Mouse (Mus musculus) embryonic facial prominence, embryonic 11.5 days (tissue): Measurements from ENCODE around the gene Phgdh. TPM values are rescaled to one million over a fixed set of nuclear protein-coding genes. Genes with fewer than 3 reads are reported as not detected.

Experiments
- ATAC-seq: fragments of 200-750 bp; cut with Nextera tagmentation; replicated peaks from 2 replicates; pipeline ENCODE4 v1.8.0; 2017; ENCODE audit warnings: low read depth; ENCODE audit not compliant: insufficient number of reproducible peaks, low FRiP score, low TSS enrichment
- DNase-seq: peaks from one replicate; pipeline ENCODE4 v3.0.0-alpha.2; 2015; ENCODE audit warnings: low spot score
- H3K27ac ChIP-seq: fragments of 300-500 bp; sonication (generic); replicated peaks from 2 replicates; pipeline ENCODE4 v1.5.1; 2014; ENCODE audit warnings: mild to moderate bottlenecking, low read depth, low read length, control low read depth
- H3K27me3 ChIP-seq: fragments of 300-500 bp; sonication (generic); 2 replicates; pipeline ENCODE4 v1.6.1; 2014; ENCODE audit warnings: mild to moderate bottlenecking, low read length, moderate library complexity, mixed read lengths; ENCODE audit not compliant: control insufficient read depth, insufficient read depth
- H3K36me3 ChIP-seq: fragments of 300-500 bp; sonication (generic); replicated peaks from 2 replicates; pipeline ENCODE4 v1.6.1; 2014; ENCODE audit warnings: low read depth, mild to moderate bottlenecking, low read length, moderate library complexity, mixed read lengths; ENCODE audit not compliant: control insufficient read depth, insufficient read depth
- H3K4me1 ChIP-seq: fragments of 300-500 bp; sonication (generic); 2 replicates; pipeline ENCODE4 v1.6.1; 2014; ENCODE audit warnings: low read length, mixed read lengths; ENCODE audit not compliant: control insufficient read depth, insufficient read depth
- H3K4me2 ChIP-seq: fragments of 300-500 bp; sonication (generic); 2 replicates; pipeline ENCODE4 v1.6.1; 2014; ENCODE audit warnings: low read depth, mild to moderate bottlenecking, control low read depth, low read length, moderate library complexity
- H3K4me3 ChIP-seq: fragments of 300-500 bp; sonication (generic); 2 replicates; pipeline ENCODE4 v1.5.1; 2014; ENCODE audit warnings: low read depth, low read length, control low read depth
- H3K9ac ChIP-seq: fragments of 300-500 bp; sonication (generic); replicated peaks from 2 replicates; pipeline ENCODE4 v1.6.1; 2014; ENCODE audit warnings: mild to moderate bottlenecking, control low read depth, low read length
- H3K9me3 ChIP-seq: fragments of 300-500 bp; sonication (generic); replicated peaks from 2 replicates; pipeline ENCODE4 v1.6.1; 2016; ENCODE audit warnings: mild to moderate bottlenecking, low read length, inconsistent platforms, mixed read lengths; ENCODE audit not compliant: control insufficient read depth
- WGBS: fragments of 180-500 bp; shearing (Covaris S2); extraction: QIAGEN DNeasy Blood & Tissue Kit; methylation state at CpG from one replicate; pipeline ENCODE4 v1.1.7; 2014; 5-methylcytosine and 5-hydroxymethylcytosine counted together
- polyA plus RNA-seq: library from polyadenylated mRNA; unstranded; fragments of >200 nt; fragmentation: Nextera tagmentation; extraction: Ambion mirVana; gene quantifications from 2 replicates; pipeline ENCODE4 v1.2.1, GENCODE M21; 2014

Phgdh gene
- polyA plus RNA-seq, 1 experiment from 2014 or later, result 306 TPM

DNA sequence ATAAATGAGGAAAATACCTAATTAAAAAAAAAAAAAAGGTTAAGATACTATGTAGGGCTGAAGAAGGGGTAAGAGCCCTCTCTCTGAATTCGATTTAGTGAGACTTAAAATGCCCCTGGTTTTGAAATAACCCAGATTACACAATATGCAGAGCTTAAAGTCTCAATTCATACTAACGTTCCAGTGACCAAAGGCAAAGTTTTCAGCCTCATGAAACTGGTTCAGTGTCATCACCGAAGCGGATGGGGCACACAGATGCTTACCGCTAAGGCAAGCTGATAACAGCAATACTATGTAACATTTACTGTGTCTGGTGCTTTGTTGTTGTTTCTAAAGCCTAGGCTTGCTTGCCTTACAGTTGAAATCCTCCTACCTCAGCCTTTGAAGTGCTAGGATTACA, 17.6 kb downstream of the Phgdh start:
- WGBS, result 91% methylated on average over 5 of the region's 5 CpGs
- DNase-seq (no peak), ATAC-seq (no peak)
- no peak overlapping the region for H3K4me3 ChIP-seq
- no peak overlapping the region for H3K9ac ChIP-seq
- no peaks in the 10 kb centered on the region for H3K9me3 ChIP-seq
- no peak overlapping the region for H3K27ac ChIP-seq
- H3K4me2 ChIP-seq, result no peak overlapping the region
- H3K27me3 ChIP-seq, result no peaks in the 10 kb centered on the region
- no peaks in the 10 kb centered on the region; the same call in none of the 2 replicates for H3K36me3 ChIP-seq
- H3K4me1 ChIP-seq, result no peaks in the 10 kb centered on the region

DNA sequence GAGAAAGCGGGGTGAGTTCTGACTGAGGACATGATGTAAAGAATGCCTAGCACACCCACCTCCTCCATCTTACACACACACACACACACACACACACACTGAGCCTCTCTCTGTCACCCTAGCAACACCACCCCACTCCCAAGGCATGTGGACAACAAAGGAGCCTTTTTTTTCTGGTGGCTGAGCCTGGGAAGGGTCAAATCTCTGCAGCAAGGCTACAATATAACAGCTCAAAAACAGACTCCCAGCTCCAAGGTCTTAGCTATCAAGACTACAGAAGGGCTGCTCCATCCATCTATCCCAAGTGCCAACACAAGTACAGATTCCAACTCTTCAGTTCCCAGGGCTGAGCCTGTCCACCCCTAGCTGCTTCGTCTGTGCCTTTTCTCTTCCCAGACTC, 20.6 kb downstream of the Phgdh start:
- Histone ChIP-seq H3K9ac (no peak overlapping the region), H3K27me3 (no peaks in the 10 kb centered on the region), H3K4me3 (no peak overlapping the region), H3K4me1 (no peaks in the 10 kb centered on the region), H3K4me2 (no peak overlapping the region), H3K36me3 (peaks cover 2% of the 10 kb centered on the region), H3K27ac (no peak overlapping the region), H3K9me3 (no peaks in the 10 kb centered on the region)
- peak; percentile 63; the same call in 1 of the 2 replicates for ATAC-seq
- peak; percentile 18 for DNase-seq
- WGBS, result 52% methylated on average over 2 of the region's 2 CpGs

DNA sequence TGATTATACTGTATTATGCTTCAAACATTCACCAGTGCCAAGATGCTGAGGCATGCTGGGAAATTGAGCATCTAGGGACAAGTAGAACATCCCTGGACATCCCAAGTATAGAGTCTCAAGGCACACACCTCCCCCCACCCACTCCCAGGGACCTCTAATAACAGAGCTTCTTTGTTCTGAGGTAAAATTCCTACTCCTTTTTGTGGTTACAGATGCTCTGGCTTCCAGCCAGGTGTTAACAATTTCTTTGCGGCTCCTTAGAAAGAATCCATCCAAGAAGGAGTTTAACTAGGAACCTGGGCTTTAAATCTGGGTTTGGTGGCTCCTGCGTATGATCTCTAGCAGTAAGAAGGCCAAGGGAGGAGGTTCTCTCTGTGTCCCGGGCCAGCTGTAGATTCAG, 22.6 kb downstream of the Phgdh start:
- Histone ChIP-seq H3K9me3 (no peaks in the 10 kb centered on the region), H3K4me3 (no peak overlapping the region), H3K9ac (no peak overlapping the region), H3K4me1 (no peaks in the 10 kb centered on the region), H3K36me3 (peaks cover 2% of the 10 kb centered on the region), H3K27me3 (no peaks in the 10 kb centered on the region), H3K4me2 (no peak overlapping the region), H3K27ac (no peak overlapping the region)
- WGBS, result 59% methylated on average over 3 of the region's 3 CpGs
- DNase-seq, result peak; percentile 53
- no peak for ATAC-seq

DNA sequence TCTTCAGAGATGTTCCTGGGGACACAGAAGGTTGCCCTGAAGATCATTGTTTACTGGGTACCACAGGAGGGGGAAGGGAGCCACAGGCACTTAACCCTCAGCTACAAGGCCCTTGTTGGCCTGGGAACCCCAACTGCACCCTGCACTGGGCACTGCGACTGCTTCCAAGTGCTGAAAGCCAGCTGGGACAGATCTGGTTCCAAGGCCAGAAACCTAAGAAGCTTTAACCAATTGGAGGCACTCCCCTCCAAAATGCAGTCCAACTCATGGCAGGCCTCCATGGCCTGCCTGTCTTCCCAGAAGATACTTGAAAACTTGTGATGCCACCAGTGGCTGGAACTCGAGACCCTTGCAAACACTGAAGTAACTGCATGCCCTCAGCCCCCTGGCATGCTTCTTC, 24.6 kb downstream of the Phgdh start:
- WGBS, result 88% methylated on average over 2 of the region's 2 CpGs

DNA sequence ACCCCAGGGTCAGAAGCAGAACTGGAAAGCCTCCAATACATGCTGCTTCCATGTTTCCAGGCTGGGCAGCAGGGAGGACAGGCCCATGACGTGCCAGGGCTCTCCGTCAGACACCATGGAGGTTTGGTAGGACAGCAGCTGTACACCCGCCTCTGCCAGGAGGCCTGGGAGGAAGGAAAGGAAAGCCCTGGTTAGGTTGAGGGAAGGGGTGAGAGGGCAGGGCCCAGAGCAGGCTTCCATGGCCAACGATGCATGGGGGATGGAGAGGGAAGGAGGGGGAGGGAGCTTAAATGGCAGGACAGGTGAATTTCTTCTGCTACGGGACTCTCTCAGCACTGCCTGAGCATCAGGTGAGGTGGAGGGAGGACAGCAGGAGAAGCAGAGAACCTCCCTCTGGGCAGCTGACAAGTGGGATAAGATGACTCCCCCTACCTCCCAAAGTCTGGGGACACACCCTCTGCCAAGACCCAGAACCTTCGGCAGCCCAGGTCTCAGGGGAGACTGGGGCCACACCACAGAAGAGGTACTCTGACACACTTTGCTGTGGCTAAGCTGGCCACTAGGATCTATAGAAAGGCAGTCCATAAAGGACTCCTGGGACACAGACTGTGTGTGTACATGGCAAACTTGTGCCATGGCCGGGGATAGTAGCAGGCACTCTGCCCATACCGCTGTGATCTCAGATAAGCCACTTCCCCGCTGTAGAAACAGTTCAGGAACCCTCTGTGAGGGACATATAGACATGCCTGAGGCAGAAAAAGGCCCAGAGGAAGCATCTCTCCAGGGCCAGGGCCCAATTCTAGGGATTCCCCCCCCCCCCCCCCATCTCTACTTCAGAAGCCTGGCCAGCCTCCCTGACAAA, 26.3 kb downstream of the Phgdh start:
- 78% methylated on average over 9 of the region's 9 CpGs for WGBS
- no peak overlapping the region for H3K27ac ChIP-seq
- peaks cover 2% of the 10 kb centered on the region for H3K36me3 ChIP-seq
- H3K9ac ChIP-seq, result no peak overlapping the region
- no peak overlapping the region for H3K4me2 ChIP-seq
- no peaks in the 10 kb centered on the region for H3K9me3 ChIP-seq
- no peak overlapping the region for H3K4me3 ChIP-seq
- DNase-seq (no peak), ATAC-seq (no peak)
- no peaks in the 10 kb centered on the region for H3K27me3 ChIP-seq
- no peaks in the 10 kb centered on the region for H3K4me1 ChIP-seq

More for the DNA sequence above, 24.6 kb downstream of the Phgdh start:
- ATAC-seq (no peak), DNase-seq (no peak)
- H3K4me3 ChIP-seq, result no peak overlapping the region
- no peak overlapping the region for H3K4me2 ChIP-seq
- H3K36me3 ChIP-seq, result peaks cover 2% of the 10 kb centered on the region
- H3K9me3 ChIP-seq, result no peaks in the 10 kb centered on the region
- no peak overlapping the region for H3K27ac ChIP-seq
- H3K9ac ChIP-seq, result no peak overlapping the region
- no peaks in the 10 kb centered on the region for H3K4me1 ChIP-seq
- no peaks in the 10 kb centered on the region for H3K27me3 ChIP-seq

DNA sequence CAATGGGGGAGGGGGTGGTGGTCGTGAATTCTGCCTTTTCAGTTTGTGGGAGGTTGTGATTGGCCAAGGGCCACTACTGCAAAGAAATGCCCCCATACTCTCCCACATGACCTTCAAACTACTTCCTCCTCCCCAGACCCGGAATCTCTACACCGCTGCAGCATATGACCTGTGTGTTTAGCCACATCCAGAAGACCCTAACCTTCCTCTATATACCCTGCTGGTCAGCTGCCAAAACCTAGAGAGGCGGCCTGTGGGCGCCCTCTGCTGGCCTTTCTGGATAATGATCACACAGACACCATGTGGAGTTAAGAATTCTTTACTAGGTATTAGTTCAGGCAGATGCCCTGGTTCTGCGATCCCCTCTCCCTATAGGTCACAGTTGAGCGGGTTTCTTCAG, 26.9 kb downstream of the Phgdh start:
- Histone ChIP-seq H3K9ac (no peak overlapping the region), H3K27ac (no peak overlapping the region), H3K27me3 (no peaks in the 10 kb centered on the region), H3K4me1 (no peaks in the 10 kb centered on the region), H3K4me3 (no peak overlapping the region), H3K36me3 (peaks cover 2% of the 10 kb centered on the region), H3K4me2 (no peak overlapping the region), H3K9me3 (no peaks in the 10 kb centered on the region)
- peak; percentile 78 for DNase-seq
- peak; percentile 45; the same call in 1 of the 2 replicates for ATAC-seq
- 27% methylated on average over 7 of the region's 7 CpGs for WGBS

DNA sequence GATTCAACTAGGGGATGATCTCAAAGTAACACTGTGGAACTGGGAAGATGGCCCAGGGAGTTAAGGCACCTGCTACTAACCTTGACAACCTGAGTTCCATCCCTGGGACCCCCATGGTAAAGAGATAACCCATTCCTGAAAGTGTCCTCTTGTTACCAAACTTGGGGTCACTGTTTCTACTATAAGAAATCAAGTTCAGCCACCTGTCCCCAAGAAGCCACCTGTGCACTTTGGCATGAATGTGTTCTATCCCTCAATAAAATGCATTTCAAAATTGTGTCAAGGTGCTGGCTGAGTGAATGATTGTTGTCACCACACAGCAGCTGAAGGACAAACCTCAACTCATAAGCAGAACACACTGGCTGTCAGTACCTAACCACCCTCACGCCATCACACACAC, 29.3 kb downstream of the Phgdh start:
- Histone ChIP-seq H3K4me1 (no peaks in the 10 kb centered on the region), H3K27ac (no peak overlapping the region), H3K4me2 (no peak overlapping the region), H3K36me3 (peaks cover 1% of the 10 kb centered on the region), H3K9ac (no peak overlapping the region), H3K27me3 (no peaks in the 10 kb centered on the region), H3K4me3 (no peak overlapping the region), H3K9me3 (no peaks in the 10 kb centered on the region)
- ATAC-seq (no peak), DNase-seq (no peak)
- WGBS, result 77% methylated on average over 1 of the region's 1 CpGs

DNA sequence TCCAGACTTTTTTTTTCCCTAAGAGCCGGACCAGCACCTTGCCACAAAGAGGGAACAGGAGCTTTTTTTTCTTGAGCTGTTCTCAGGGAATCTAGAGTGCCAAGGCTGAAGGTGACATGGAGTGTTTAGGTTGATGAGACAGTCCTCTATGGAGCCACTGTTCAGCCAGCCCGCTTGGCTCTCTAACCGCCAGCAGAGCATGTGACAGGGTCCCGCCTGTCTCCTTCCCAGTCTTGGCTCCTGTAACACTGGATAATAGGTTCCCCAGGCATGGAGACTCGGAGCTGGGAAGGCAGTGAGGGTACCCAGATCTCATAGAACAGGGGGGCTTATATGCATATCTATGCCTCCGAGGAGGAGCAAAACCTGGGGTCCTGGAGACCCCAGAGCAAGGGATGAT, 31.2 kb downstream of the Phgdh start:
- DNase-seq, result no peak

More for the DNA sequence above, 31.2 kb downstream of the Phgdh start:
- Histone ChIP-seq H3K27ac (no peak overlapping the region), H3K4me3 (no peak overlapping the region), H3K36me3 (no peaks in the 10 kb centered on the region), H3K9me3 (no peaks in the 10 kb centered on the region), H3K27me3 (no peaks in the 10 kb centered on the region), H3K4me1 (no peaks in the 10 kb centered on the region), H3K9ac (no peak overlapping the region), H3K4me2 (no peak overlapping the region)
- WGBS, result 82% methylated on average over 6 of the region's 6 CpGs
- ATAC-seq, result no peak
